Mouse (Mus musculus) 3T3-L1 (cell line): ENCODE measurements around the gene Cilp2.

Experiments
- DNase-seq: peaks from one replicate; pipeline ENCODE4 v3.0.0-alpha.2; 2015; ENCODE audit warnings: low read depth, low spot score

The Cilp2 gene

GRCm38 (mm10) chr8:69874155-69874554 lies 13.3 kb downstream of the Cilp2 start:
- DNase-seq = peak; percentile 90

- DNase-seq = no peak
These were observed 16.6 kb downstream of the Cilp2 start for GRCm38 (mm10) chr8:69870907-69871306.

- DNase-seq = no peak
These were observed 17.3 kb downstream of the Cilp2 start for GRCm38 (mm10) chr8:69870003-69870765.

GRCm38 (mm10) chr8:69867696-69868326 lies 19.7 kb downstream of the Cilp2 start:
- DNase-seq = peak; percentile 69

GRCm38 (mm10) chr8:69864180-69864579 lies 23.3 kb downstream of the Cilp2 start:
- DNase-seq = no peak

- DNase-seq = no peak
These were observed 24.0 kb downstream of the Cilp2 start for GRCm38 (mm10) chr8:69863387-69864020.

GRCm38 (mm10) chr8:69861251-69861650 lies 26.2 kb downstream of the Cilp2 start:
- DNase-seq = no peak

GRCm38 (mm10) chr8:69860807-69861206 lies 26.7 kb downstream of the Cilp2 start:
- DNase-seq = peak; percentile 46

GRCm38 (mm10) chr8:69853869-69854268 lies 33.6 kb downstream of the Cilp2 start:
- no peak for DNase-seq

GRCm38 (mm10) chr8:69850926-69851506 lies 36.5 kb downstream of the Cilp2 start:
- peak; percentile 65 for DNase-seq

GRCm38 (mm10) chr8:69849899-69850298 lies 37.6 kb downstream of the Cilp2 start:
- peak; percentile 51 for DNase-seq

- DNase-seq = peak; percentile 99
These were observed 38.5 kb downstream of the Cilp2 start for GRCm38 (mm10) chr8:69848951-69849350.

- DNase-seq = peak; percentile 27
These were observed 40.1 kb downstream of the Cilp2 start for GRCm38 (mm10) chr8:69847167-69848065.

- no peak for DNase-seq
These were observed 50.3 kb downstream of the Cilp2 start for GRCm38 (mm10) chr8:69837057-69837682.

- DNase-seq = peak; percentile 90
These were observed 55.1 kb downstream of the Cilp2 start, which contains the start of gene Pbx4 for GRCm38 (mm10) chr8:69832298-69832853. Gene Pbx4 (plus strand): TSS chr8:69832491.
